Mouse (Mus musculus) cortical plate, adult 2 months (tissue): ENCODE data around the gene Matn4. TPM values are rescaled to one million over a fixed set of nuclear protein-coding genes. Genes with fewer than 3 reads are reported as not detected.

Experiments used
- H3K27ac ChIP-seq: fragments of 200-500 bp; 2 replicates; pipeline ENCODE4 v1.5.1; 2012; ENCODE audit warnings: low read length, control low read depth, inconsistent platforms; ENCODE audit not compliant: insufficient read depth
- H3K4me1 ChIP-seq: fragments of 200-500 bp; 2 replicates; pipeline ENCODE4 v1.6.1; 2011; ENCODE audit warnings: low read length; ENCODE audit not compliant: control insufficient read depth, insufficient read depth
- H3K4me3 ChIP-seq: fragments of 200-500 bp; 2 replicates; pipeline ENCODE4 v1.5.1; 2011; ENCODE audit warnings: mild to moderate bottlenecking, low read length, control low read depth; ENCODE audit not compliant: insufficient read depth
- CTCF ChIP-seq: fragments of 200-500 bp; IDR thresholded peaks from 2 replicates; pipeline ENCODE4 v1.5.1; 2011; ENCODE audit warnings: mild to moderate bottlenecking, control low read depth, low read length; ENCODE audit not compliant: insufficient read depth; ENCODE audit errors: extremely low read depth
- POLR2A ChIP-seq: fragments of 200-500 bp; IDR thresholded peaks from 2 replicates; pipeline ENCODE4 v1.6.1; 2011; ENCODE audit warnings: mild to moderate bottlenecking, low read length, control low read depth; ENCODE audit not compliant: insufficient read depth; ENCODE audit errors: extremely low read depth
- polyA plus RNA-seq: library from polyadenylated mRNA; depleted of rRNA; stranded (reverse); fragments of >200 nt; gene quantifications from 2 replicates; pipeline ENCODE4 v1.2.3, GENCODE M21; 2012

Gene Matn4
- polyA plus RNA-seq, 1 experiment, result 16.2 TPM

DNA sequence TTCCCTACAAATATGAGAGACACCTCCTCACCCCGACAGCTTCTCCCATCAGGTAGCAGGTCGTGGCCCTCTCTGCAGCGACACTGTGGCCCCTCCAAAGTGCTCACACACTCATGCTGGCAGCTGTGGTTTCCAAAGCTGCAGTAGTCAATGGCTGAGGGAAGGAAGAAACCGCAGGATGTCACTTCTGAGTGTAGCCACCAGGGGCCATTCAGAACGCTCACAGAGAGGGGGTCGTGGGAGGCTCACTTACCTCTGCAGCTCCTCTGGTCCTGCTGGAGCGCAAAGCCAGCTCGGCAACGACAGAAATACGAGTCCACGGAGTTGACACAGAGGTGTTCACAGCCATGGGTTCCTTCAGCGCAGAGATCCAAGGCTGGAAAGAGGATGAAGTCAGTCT is 8.0 kb downstream of the Matn4 start:
- TF ChIP-seq POLR2A (no peak), CTCF (no peak)
- Histone ChIP-seq H3K4me3 (no peak overlapping the region), H3K4me1 (no peaks in the 10 kb centered on the region; the same call in 1 of the 2 replicates), H3K27ac (no peak overlapping the region)

DNA sequence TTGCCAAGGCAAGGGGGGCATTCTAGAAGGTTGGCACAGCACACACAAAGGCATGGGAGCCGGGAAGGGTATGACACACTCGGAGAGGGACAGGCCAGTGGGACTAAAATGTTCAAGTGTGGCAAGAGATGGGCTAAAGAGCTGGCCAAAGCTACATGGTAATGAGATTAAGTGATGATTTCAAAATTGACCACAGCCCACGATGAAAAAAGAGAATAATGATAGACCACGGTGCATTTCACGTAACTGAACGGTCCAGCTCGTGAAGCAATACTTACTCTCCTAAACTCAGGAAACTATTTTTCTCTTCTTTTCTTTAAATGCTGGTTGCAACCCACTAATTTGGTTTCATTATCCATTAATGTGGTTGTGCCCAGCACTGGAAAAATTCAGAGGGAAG is 8.9 kb downstream of the Matn4 start:
- Histone ChIP-seq H3K27ac (no peak overlapping the region), H3K4me3 (no peak overlapping the region), H3K4me1 (no peaks in the 10 kb centered on the region; the same call in 1 of the 2 replicates)
- no peak for TF ChIP-seq POLR2A
- no peak for TF ChIP-seq CTCF

DNA sequence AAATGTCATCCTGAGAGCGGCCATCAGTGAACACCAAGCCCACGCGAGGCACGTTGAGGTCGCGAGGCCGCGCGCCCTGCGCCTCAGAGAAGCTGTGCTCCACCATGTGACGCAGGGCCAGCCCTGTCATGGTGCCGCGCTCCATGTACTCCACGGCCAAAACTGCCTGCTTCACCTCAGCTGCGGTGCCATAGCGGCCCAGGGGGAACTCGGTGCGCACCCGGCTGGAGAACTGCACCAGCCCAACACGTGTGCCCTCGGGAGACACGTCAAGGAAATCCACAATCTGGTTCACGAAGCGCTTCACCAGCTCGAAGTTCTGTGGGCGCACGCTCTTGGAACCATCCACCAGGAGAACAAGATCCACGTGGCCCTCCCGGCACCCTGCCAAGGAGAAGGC is 11.8 kb downstream of the Matn4 start:
- TF ChIP-seq CTCF, result no peak
- TF ChIP-seq POLR2A, result no peak
- H3K4me3 ChIP-seq, result no peak overlapping the region
- no peaks in the 10 kb centered on the region for H3K4me1 ChIP-seq
- H3K27ac ChIP-seq, result no peak overlapping the region

DNA sequence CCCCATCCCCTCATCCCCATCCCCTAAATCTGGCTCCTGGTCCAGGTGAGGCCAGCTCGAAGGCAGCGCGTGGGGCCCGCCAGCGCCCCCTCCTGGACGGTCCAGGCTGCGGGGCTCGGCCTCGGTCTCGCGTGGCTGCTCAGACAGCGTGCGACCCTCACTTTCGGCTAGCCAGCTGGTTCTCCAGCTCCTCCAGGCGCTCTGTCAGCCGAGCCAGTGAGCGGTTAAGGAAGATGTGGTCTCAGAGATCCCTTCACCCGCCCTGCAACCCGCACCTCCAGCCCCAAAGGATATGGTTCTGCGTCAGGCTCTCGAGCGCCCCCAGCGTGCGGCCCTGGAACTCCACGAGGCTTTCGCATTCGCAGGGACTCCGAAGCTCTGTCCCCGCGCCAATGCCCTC is 15.5 kb downstream of the Matn4 start:
- Histone ChIP-seq H3K4me3 (peak overlapping the region; percentile 35), H3K27ac (no peak overlapping the region), H3K4me1 (no peaks in the 10 kb centered on the region)
- peak; percentile 56 for TF ChIP-seq CTCF
- TF ChIP-seq POLR2A, result no peak

GRCm38 (mm10) chr2:164389020-164389419 is 15.9 kb downstream of the Matn4 start, which contains the start of gene Slpi:
TSS of gene Slpi (minus strand) at chr2:164389095.
- no peaks in the 10 kb centered on the region for H3K4me1 ChIP-seq
- H3K27ac ChIP-seq, result no peak within 1 kb of the TSS
- TF ChIP-seq CTCF (no peak), POLR2A (no peak)
- H3K4me3 ChIP-seq, result peak within 1 kb of the TSS; percentile 35

GRCm38 (mm10) chr2:164386953-164387352 is 18.0 kb downstream of the Matn4 start:
- H3K4me3 ChIP-seq, result no peak overlapping the region
- no peaks in the 10 kb centered on the region for H3K4me1 ChIP-seq
- no peak overlapping the region for H3K27ac ChIP-seq
- TF ChIP-seq CTCF (peak; percentile 82), POLR2A (no peak)

- H3K4me1 ChIP-seq, result no peaks in the 10 kb centered on the region
- TF ChIP-seq CTCF, result no peak
- TF ChIP-seq POLR2A, result no peak
- no peak overlapping the region for H3K4me3 ChIP-seq
- H3K27ac ChIP-seq, result peak overlapping the region; percentile 37; the same call in 1 of the 2 replicates
These were observed 18.8 kb downstream of the Matn4 start for GRCm38 (mm10) chr2:164385927-164386763.

DNA sequence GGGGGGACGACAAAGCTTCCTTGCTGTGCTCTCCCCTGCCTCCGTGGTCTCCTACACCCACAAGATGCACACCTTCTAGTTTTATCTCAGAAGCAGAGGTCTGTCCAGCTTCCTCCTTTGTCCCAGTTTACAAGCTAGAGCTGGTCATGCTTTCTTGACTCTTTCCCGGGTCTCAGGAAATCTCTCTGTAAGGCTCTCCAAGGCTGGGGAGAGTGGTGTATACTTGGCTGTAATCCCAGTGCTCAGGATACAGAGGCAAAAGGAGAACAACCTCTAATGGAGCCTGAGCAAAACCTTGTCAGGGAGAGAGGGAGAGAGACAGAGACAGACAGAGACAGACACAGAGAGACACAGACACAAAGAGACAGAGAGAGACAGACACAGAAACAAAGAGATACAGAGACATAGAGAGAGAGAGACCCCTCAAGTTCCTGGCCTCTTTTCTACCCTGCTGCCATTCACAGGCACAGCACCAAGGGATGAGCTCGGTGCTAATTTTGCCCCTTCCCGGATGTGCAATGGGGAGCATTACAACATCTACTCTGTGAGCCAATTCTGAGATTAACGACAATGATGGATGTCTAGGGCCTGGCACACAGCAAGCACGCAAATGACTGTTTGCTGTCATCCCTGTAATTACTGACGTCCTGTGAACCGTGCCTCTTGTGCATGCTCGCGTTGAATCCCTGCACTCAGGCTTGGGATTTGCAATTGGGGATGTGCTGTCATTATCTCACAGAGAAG is 21.1 kb downstream of the Matn4 start:
- no peak overlapping the region for H3K4me3 ChIP-seq
- H3K4me1 ChIP-seq, result no peaks in the 10 kb centered on the region
- no peak overlapping the region for H3K27ac ChIP-seq
- TF ChIP-seq CTCF, result no peak
- no peak for TF ChIP-seq POLR2A

DNA sequence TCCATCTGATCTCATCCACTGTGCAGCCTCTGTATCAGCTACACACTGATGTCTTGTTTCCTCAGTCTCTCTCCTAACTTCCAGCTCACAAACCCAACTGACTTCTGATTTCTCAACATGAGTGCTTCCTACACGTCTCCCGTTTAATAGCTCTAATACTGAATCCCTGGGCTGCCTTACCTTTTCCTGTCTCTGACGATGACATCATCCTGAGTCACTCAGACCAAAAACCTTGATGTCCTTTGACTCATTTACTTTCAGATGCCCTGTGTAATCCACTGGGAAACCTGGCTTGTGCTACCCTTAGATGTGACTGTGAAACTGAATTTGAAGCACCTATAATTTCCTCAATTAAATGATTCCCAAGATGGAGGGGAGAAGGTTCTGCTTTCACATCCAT is 22.0 kb downstream of the Matn4 start:
- Histone ChIP-seq H3K4me3 (no peak overlapping the region), H3K4me1 (no peaks in the 10 kb centered on the region), H3K27ac (no peak overlapping the region)
- TF ChIP-seq POLR2A (no peak), CTCF (no peak)
